Mouse (Mus musculus) liver, embryonic 14.5 days (tissue): ENCODE results near the gene Olfr111. TPM values are rescaled to one million over a fixed set of nuclear protein-coding genes. Genes with fewer than 3 reads are reported as not detected.

Experiments
- ATAC-seq: fragments of 200-750 bp; cut with Nextera tagmentation; 2 replicates; pipeline ENCODE4 v1.8.0; 2017; ENCODE audit warnings: moderate number of reproducible peaks, mild to moderate bottlenecking, moderate library complexity; ENCODE audit not compliant: insufficient read depth
- DNase-seq, 3 experiments: peaks; one replicate each; pipeline ENCODE4 v3.0.0-alpha.2; 2012 to 2013; ENCODE audit warnings: low read depth in 3 of 3, low spot score in 3 of 3
- H3K27ac ChIP-seq: fragments of 300-500 bp; sonication (generic); 2 replicates; pipeline ENCODE4 v1.5.1; 2014; ENCODE audit warnings: moderate library complexity, mild to moderate bottlenecking, control low read depth, inconsistent platforms
- H3K27me3 ChIP-seq: fragments of 300-500 bp; sonication (generic); 2 replicates; pipeline ENCODE4 v1.6.1; 2014; ENCODE audit warnings: mild to moderate bottlenecking, low read length, moderate library complexity; ENCODE audit not compliant: control insufficient read depth, insufficient read depth
- H3K36me3 ChIP-seq: fragments of 300-500 bp; sonication (generic); replicated peaks from 2 replicates; pipeline ENCODE4 v1.6.1; 2014; ENCODE audit warnings: low read depth; ENCODE audit not compliant: control insufficient read depth, insufficient read depth
- H3K4me1 ChIP-seq, 2 experiments: fragments of 200-500 bp in 1 of 2; fragments of 300-500 bp in 1 of 2; sonication (generic) in 1 of 2; replicated peaks; 2 replicates each; pipeline ENCODE4 v1.6.1; 2012 to 2014; ENCODE audit warnings: antibody characterized with exemption in 1 of 2, inconsistent platforms in 1 of 2, low read length in 1 of 2; ENCODE audit not compliant: control insufficient read depth in 2 of 2, insufficient read depth in 2 of 2
- H3K4me2 ChIP-seq: fragments of 300-500 bp; sonication (generic); 2 replicates; pipeline ENCODE4 v1.6.1; 2014; ENCODE audit warnings: low read depth, mild to moderate bottlenecking, control low read depth, moderate library complexity
- H3K4me3 ChIP-seq, 2 experiments: fragments of 200-500 bp in 1 of 2; fragments of 300-500 bp in 1 of 2; sonication (generic) in 1 of 2; 2 replicates each; pipeline ENCODE4 v1.5.1; 2012 to 2014; ENCODE audit warnings: low read depth in 2 of 2, low read length in 2 of 2, mild to moderate bottlenecking in 2 of 2, control low read depth in 1 of 2, inconsistent platforms in 1 of 2, moderate library complexity in 1 of 2; ENCODE audit not compliant: insufficient read depth in 1 of 2
- H3K9ac ChIP-seq: fragments of 300-500 bp; sonication (generic); replicated peaks from 2 replicates; pipeline ENCODE4 v1.6.1; 2014; ENCODE audit warnings: mild to moderate bottlenecking, control low read depth, moderate library complexity
- H3K9me3 ChIP-seq: fragments of 300-500 bp; sonication (generic); 2 replicates; pipeline ENCODE4 v1.6.1; 2016; ENCODE audit warnings: low read length, mixed read lengths; ENCODE audit not compliant: control insufficient read depth
- CTCF ChIP-seq: IDR thresholded peaks from 2 replicates; pipeline ENCODE4 v1.5.1; 2016; ENCODE audit warnings: antibody characterized with exemption, low read depth, control low read depth
- EP300 ChIP-seq: IDR thresholded peaks from 2 replicates; pipeline ENCODE4 v1.6.1; 2016; ENCODE audit warnings: antibody characterized with exemption, low read depth
- polyA plus RNA-seq, 2 experiments: library from polyadenylated mRNA; depleted of rRNA in 1 of 2; stranded (reverse) in 1 of 2; unstranded in 1 of 2; fragments of >200 nt; fragmentation: Nextera tagmentation in 1 of 2; extraction: Ambion mirVana in 1 of 2; gene quantifications; 2 replicates each; pipeline versions ENCODE4 v1.2.1 to v1.2.3; 2012 to 2014

The Olfr111 gene
- polyA plus RNA-seq, 2 experiments, result 0.04 to 0.13 TPM

GRCm38 (mm10) chr17:37569351-37569750 is 61.5 kb downstream of the Olfr111 start, which contains the start of gene Olfr112:
Olfr112 (minus strand) TSS chr17:37569451.
- no peaks in the 10 kb centered on the region for H3K27me3 ChIP-seq
- no peak within 1 kb of the TSS for H3K27ac ChIP-seq
- H3K4me3 ChIP-seq, result no peak within 1 kb of the TSS
- no peaks in the 10 kb centered on the region for H3K36me3 ChIP-seq
- DNase-seq, result no peak
- ATAC-seq, result no peak
- H3K4me1 ChIP-seq, result no peaks in the 10 kb centered on the region
- no peaks in the 10 kb centered on the region for H3K9me3 ChIP-seq
- no peak for TF ChIP-seq EP300
- no peak for TF ChIP-seq CTCF
- H3K9ac ChIP-seq, result no peak within 1 kb of the TSS
- H3K4me2 ChIP-seq, result no peak within 1 kb of the TSS

- Histone ChIP-seq H3K27ac (no peak within 1 kb of the TSS), H3K4me1 (no peaks in the 10 kb centered on the region), H3K36me3 (no peaks in the 10 kb centered on the region), H3K9me3 (no peaks in the 10 kb centered on the region), H3K27me3 (no peaks in the 10 kb centered on the region), H3K9ac (no peak within 1 kb of the TSS), H3K4me2 (no peak within 1 kb of the TSS), H3K4me3 (no peak within 1 kb of the TSS)
- ATAC-seq (no peak), DNase-seq (no peak)
- TF ChIP-seq CTCF, result no peak
- TF ChIP-seq EP300, result no peak
Observed at GRCm38 (mm10) chr17:37577563-37577962, 69.7 kb downstream of the Olfr111 start, which contains the start of gene Olfr113. Olfr113 (minus strand) TSS chr17:37577663.

Other genes with a start within 250 kb of the Olfr111 start
- not detected in 2 replicates for gene Olfr98, start 244.3 kb upstream of the Olfr111 start, polyA plus RNA-seq (2012; rRNA removed)
- gene Olfr98, start 244.3 kb upstream of the Olfr111 start, polyA plus RNA-seq (2014; fragmentation: Nextera tagmentation; extraction: Ambion mirVana), result not detected in 2 replicates
- 0.67 and 0.76 TPM in 2 replicates for gene H2-M3, start 237.8 kb upstream of the Olfr111 start, polyA plus RNA-seq (2012; rRNA removed)
- gene H2-M3, start 237.8 kb upstream of the Olfr111 start, polyA plus RNA-seq (2014; fragmentation: Nextera tagmentation; extraction: Ambion mirVana), result 1.3 and 1.5 TPM in 2 replicates
- gene Olfr99, start 224.6 kb upstream of the Olfr111 start, polyA plus RNA-seq (2012; rRNA removed), result not detected in 2 replicates
- gene Olfr99, start 224.6 kb upstream of the Olfr111 start, polyA plus RNA-seq (2014; fragmentation: Nextera tagmentation; extraction: Ambion mirVana), result not detected in 2 replicates
- gene Olfr101, start 203.7 kb upstream of the Olfr111 start, polyA plus RNA-seq (2012; rRNA removed), result not detected in 2 replicates
- not detected in 2 replicates for gene Olfr101, start 203.7 kb upstream of the Olfr111 start, polyA plus RNA-seq (2014; fragmentation: Nextera tagmentation; extraction: Ambion mirVana)
- not detected in 2 replicates for gene Olfr102, start 191.0 kb upstream of the Olfr111 start, polyA plus RNA-seq (2012; rRNA removed)
- not detected in 2 replicates for gene Olfr102, start 191.0 kb upstream of the Olfr111 start, polyA plus RNA-seq (2014; fragmentation: Nextera tagmentation; extraction: Ambion mirVana)
- gene Olfr103, start 168.3 kb upstream of the Olfr111 start, polyA plus RNA-seq (2012; rRNA removed), result not detected in 2 replicates
- gene Olfr103, start 168.3 kb upstream of the Olfr111 start, polyA plus RNA-seq (2014; fragmentation: Nextera tagmentation; extraction: Ambion mirVana), result not detected in 2 replicates
- not detected in 2 replicates for gene Olfr104-ps, start 148.4 kb upstream of the Olfr111 start, polyA plus RNA-seq (2012; rRNA removed)
- not detected in 2 replicates for gene Olfr104-ps, start 148.4 kb upstream of the Olfr111 start, polyA plus RNA-seq (2014; fragmentation: Nextera tagmentation; extraction: Ambion mirVana)
- gene Olfr105-ps, start 129.0 kb upstream of the Olfr111 start, polyA plus RNA-seq (2012; rRNA removed), result not detected in 2 replicates
- not detected in 2 replicates for gene Olfr105-ps, start 129.0 kb upstream of the Olfr111 start, polyA plus RNA-seq (2014; fragmentation: Nextera tagmentation; extraction: Ambion mirVana)
- gene Olfr106-ps, start 117.6 kb upstream of the Olfr111 start, polyA plus RNA-seq (2012; rRNA removed), result not detected in 2 replicates
- gene Olfr106-ps, start 117.6 kb upstream of the Olfr111 start, polyA plus RNA-seq (2014; fragmentation: Nextera tagmentation; extraction: Ambion mirVana), result not detected in 2 replicates
- gene Olfr107, start 108.8 kb upstream of the Olfr111 start, polyA plus RNA-seq (2012; rRNA removed), result not detected in 2 replicates
- not detected in 2 replicates for gene Olfr107, start 108.8 kb upstream of the Olfr111 start, polyA plus RNA-seq (2014; fragmentation: Nextera tagmentation; extraction: Ambion mirVana)
- not detected in 2 replicates for gene Olfr108, start 62.5 kb upstream of the Olfr111 start, polyA plus RNA-seq (2012; rRNA removed)
- not detected in 2 replicates for gene Olfr108, start 62.5 kb upstream of the Olfr111 start, polyA plus RNA-seq (2014; fragmentation: Nextera tagmentation; extraction: Ambion mirVana)
- gene Olfr109, start 49.1 kb upstream of the Olfr111 start, polyA plus RNA-seq (2012; rRNA removed), result not detected in 2 replicates
- not detected in 2 replicates for gene Olfr109, start 49.1 kb upstream of the Olfr111 start, polyA plus RNA-seq (2014; fragmentation: Nextera tagmentation; extraction: Ambion mirVana)
- gene H2-M2, start 24.5 kb upstream of the Olfr111 start, polyA plus RNA-seq (2012; rRNA removed), result not detected in 2 replicates
- gene H2-M2, start 24.5 kb upstream of the Olfr111 start, polyA plus RNA-seq (2014; fragmentation: Nextera tagmentation; extraction: Ambion mirVana), result not detected in 2 replicates
- 0.02 TPM in 1 of 2 replicates, not detected in the other for gene Olfr110, start 15.6 kb upstream of the Olfr111 start, polyA plus RNA-seq (2012; rRNA removed)
- not detected in 2 replicates for gene Olfr110, start 15.6 kb upstream of the Olfr111 start, polyA plus RNA-seq (2014; fragmentation: Nextera tagmentation; extraction: Ambion mirVana)
- gene Olfr112, start 61.4 kb downstream of the Olfr111 start, polyA plus RNA-seq (2012; rRNA removed), result not detected in 2 replicates
- not detected in 2 replicates for gene Olfr112, start 61.4 kb downstream of the Olfr111 start, polyA plus RNA-seq (2014; fragmentation: Nextera tagmentation; extraction: Ambion mirVana)
- not detected in 2 replicates for gene Olfr113, start 69.6 kb downstream of the Olfr111 start, polyA plus RNA-seq (2012; rRNA removed)
- not detected in 2 replicates for gene Olfr113, start 69.6 kb downstream of the Olfr111 start, polyA plus RNA-seq (2014; fragmentation: Nextera tagmentation; extraction: Ambion mirVana)
- not detected in 2 replicates for gene Olfr114, start 84.7 kb downstream of the Olfr111 start, polyA plus RNA-seq (2012; rRNA removed)
- not detected in 2 replicates for gene Olfr114, start 84.7 kb downstream of the Olfr111 start, polyA plus RNA-seq (2014; fragmentation: Nextera tagmentation; extraction: Ambion mirVana)
- not detected in 2 replicates for gene Olfr115, start 119.1 kb downstream of the Olfr111 start, polyA plus RNA-seq (2012; rRNA removed)
- gene Olfr115, start 119.1 kb downstream of the Olfr111 start, polyA plus RNA-seq (2014; fragmentation: Nextera tagmentation; extraction: Ambion mirVana), result not detected in 2 replicates
- not detected in 2 replicates for gene Olfr116, start 119.2 kb downstream of the Olfr111 start, polyA plus RNA-seq (2012; rRNA removed)
- gene Olfr116, start 119.2 kb downstream of the Olfr111 start, polyA plus RNA-seq (2014; fragmentation: Nextera tagmentation; extraction: Ambion mirVana), result not detected in 2 replicates
- not detected in 2 replicates for gene Olfr117, start 155.8 kb downstream of the Olfr111 start, polyA plus RNA-seq (2012; rRNA removed)
- not detected in 2 replicates for gene Olfr117, start 155.8 kb downstream of the Olfr111 start, polyA plus RNA-seq (2014; fragmentation: Nextera tagmentation; extraction: Ambion mirVana)
- not detected in 2 replicates for gene Olfr118, start 159.0 kb downstream of the Olfr111 start, polyA plus RNA-seq (2012; rRNA removed)
- not detected in 2 replicates for gene Olfr118, start 159.0 kb downstream of the Olfr111 start, polyA plus RNA-seq (2014; fragmentation: Nextera tagmentation; extraction: Ambion mirVana)
- gene Olfr119, start 188.5 kb downstream of the Olfr111 start, polyA plus RNA-seq (2012; rRNA removed), result not detected in 2 replicates
- gene Olfr119, start 188.5 kb downstream of the Olfr111 start, polyA plus RNA-seq (2014; fragmentation: Nextera tagmentation; extraction: Ambion mirVana), result not detected in 2 replicates
- not detected in 2 replicates for gene Olfr120, start 213.8 kb downstream of the Olfr111 start, polyA plus RNA-seq (2012; rRNA removed)
- gene Olfr120, start 213.8 kb downstream of the Olfr111 start, polyA plus RNA-seq (2014; fragmentation: Nextera tagmentation; extraction: Ambion mirVana), result not detected in 2 replicates
- not detected in 2 replicates for gene Olfr121, start 240.8 kb downstream of the Olfr111 start, polyA plus RNA-seq (2012; rRNA removed)
- gene Olfr121, start 240.8 kb downstream of the Olfr111 start, polyA plus RNA-seq (2014; fragmentation: Nextera tagmentation; extraction: Ambion mirVana), result not detected in 2 replicates